Mouse (Mus musculus) myocyte (in vitro differentiated cells): ENCODE measurements around the gene Atp11c.

Experiments used
- MAX ChIP-seq: IDR thresholded peaks from one replicate; pipeline ENCODE4 v1.6.1; 2011; ENCODE audit warnings: low read depth, mild to moderate bottlenecking, control low read depth
- MYOG ChIP-seq, 3 experiments: IDR thresholded peaks; one replicate each; pipeline ENCODE4 v1.6.1; 2011; ENCODE audit warnings: control low read depth in 2 of 3, low read depth in 2 of 3, mild to moderate bottlenecking in 2 of 3; ENCODE audit not compliant: insufficient read length in 2 of 3, control insufficient read depth in 1 of 3, insufficient read depth in 1 of 3
- POLR2A ChIP-seq: IDR thresholded peaks from one replicate; pipeline ENCODE4 v1.6.1; 2011; ENCODE audit warnings: low read depth, mild to moderate bottlenecking, control low read depth, moderate library complexity; ENCODE audit not compliant: insufficient read length
- TCF12 ChIP-seq: IDR thresholded peaks from one replicate; pipeline ENCODE4 v1.6.1; 2011; ENCODE audit warnings: mild to moderate bottlenecking, control low read depth; ENCODE audit not compliant: poor library complexity, insufficient read depth, severe bottlenecking
- USF1 ChIP-seq: IDR thresholded peaks from one replicate; pipeline ENCODE4 v1.6.1; 2011; ENCODE audit warnings: low read depth, mild to moderate bottlenecking, control low read depth, moderate library complexity

DNA sequence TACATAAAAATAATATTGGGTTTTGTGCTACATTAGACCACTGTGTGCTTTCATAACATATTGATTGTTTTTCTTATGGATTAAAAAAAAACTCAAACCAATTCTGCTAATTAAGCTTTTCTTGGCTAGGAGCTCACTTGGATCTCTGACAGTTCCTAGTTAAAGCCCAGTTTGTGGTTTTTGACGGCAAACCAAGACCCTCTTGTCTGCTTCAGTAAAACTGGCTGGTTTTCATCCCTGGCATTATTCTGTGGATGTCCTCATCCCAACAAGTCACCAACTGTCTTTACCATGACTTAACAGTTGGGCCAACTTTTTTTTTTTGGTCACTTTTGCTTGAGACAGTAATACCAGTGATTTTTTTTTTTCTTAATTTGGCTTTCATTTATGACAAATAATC, 49.6 kb downstream of the Atp11c start:
- TF ChIP-seq MAX (no peak), POLR2A (no peak), TCF12 (no peak), MYOG (IDR thresholded peaks at IDR 0.05; ENCODE audit: control insufficient read depth in 1 of 3, insufficient read depth in 1 of 3, insufficient read length in 2 of 3, low read depth in 2 of 3) (no peak), USF1 (no peak)
